Mouse (Mus musculus) layer of hippocampus, postnatal 36 days (tissue): ENCODE measurements around the gene St6galnac3. TPM values are rescaled to one million over a fixed set of nuclear protein-coding genes. Genes with fewer than 3 reads are reported as not detected.

Experiments
- DNase-seq, 2 experiments: peaks; one replicate each; pipeline ENCODE4 v3.0.0; 2022
- total RNA-seq, 2 experiments: library from RNA; stranded (reverse); gene quantifications; 2 replicates each; pipeline ENCODE4 v1.2.3; 2021

St6galnac3 gene
- total RNA-seq, 2 experiments from 2014 or later = 25.2 to 28.9 TPM

DNA sequence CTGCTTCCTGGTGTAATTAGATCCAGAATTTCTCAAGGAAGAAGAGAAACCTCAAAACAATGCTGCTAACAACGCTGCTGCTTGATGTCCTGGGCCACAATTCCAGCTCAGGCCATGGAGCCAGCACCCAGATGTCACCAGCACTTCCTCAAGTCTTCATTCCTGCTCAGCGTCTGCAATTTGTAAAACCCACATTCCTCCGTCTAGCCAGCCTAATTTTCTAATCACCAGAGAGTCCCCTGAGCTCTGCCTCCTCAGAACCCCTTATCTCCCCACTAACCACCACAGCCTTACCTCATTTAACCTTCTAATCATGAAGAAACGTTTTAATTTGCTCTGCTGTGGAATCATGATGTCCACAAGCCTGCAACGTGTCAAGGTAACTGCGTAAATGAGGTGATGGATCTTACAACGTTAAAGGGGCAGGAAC, 213.8 kb downstream of the St6galnac3 start:
- no peak for DNase-seq

DNA sequence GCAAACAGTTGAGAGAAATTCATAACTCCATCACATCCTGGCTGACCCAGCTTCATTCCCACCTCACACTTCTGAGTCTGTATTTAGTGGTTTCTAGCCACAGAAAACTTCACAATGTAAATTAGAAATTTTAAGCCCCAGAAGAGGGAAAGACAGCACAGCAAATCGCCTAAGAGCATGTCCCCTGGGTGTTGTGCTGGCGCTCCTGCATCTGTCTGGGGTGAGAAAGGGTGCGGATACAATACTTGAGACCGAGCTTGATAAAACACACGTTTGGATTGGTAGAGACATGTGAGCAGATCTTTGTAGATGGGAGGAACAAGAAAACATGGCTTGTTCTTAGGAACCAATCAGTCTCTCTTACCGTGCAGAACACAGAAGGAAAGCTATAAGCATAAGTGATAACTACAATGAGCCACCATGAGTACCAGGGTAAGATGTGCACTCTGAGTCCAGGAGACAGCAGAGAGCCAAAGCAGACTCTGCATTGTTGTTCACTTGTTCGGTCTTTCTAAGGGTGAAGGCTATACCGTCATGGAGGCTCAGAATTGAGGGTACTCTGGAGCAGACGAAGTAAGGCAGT, 214.8 kb downstream of the St6galnac3 start:
- no peak for DNase-seq

GRCm38 (mm10) chr3:153509643-153510042, 215.3 kb downstream of the St6galnac3 start:
- no peak for DNase-seq

DNA sequence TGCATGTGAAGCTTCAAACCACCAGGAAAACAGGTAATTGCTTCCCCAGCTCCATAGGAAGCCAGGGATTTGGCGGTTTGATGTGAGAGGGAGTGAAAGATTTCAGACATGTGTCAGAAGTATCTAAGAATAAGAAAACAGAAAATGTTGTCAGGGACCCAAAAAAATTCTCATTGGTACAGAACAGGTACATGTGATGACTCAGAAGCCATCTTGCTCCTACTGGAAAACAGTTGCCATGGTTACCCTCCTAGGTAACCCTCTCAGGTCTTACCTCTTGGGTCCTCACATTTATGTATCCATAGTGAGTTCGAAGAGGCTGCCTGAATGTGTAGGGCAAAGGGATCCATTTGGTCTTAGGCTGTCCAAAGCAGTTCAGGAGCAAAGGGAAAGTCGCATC, 215.9 kb downstream of the St6galnac3 start:
- no peak for DNase-seq

DNA sequence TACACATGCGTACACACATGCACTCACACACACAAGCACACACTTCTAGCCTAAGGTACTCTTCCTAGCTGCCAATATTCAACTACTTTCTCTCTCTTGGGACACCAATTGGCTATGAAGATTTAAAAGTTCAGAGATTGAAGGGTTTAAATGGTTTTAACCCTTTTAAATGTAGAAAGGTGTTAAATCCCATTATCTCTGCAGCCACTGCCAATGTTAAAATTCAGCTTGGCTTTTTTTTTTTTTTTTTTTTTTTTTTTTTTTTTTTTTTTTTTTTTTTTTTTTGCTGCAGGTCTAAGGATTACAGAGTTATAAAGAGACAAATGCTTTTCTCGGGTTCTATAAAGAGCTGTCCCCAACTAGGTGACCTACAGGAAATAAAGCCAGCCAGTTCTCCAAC, 216.4 kb downstream of the St6galnac3 start:
- DNase-seq = no peak

DNA sequence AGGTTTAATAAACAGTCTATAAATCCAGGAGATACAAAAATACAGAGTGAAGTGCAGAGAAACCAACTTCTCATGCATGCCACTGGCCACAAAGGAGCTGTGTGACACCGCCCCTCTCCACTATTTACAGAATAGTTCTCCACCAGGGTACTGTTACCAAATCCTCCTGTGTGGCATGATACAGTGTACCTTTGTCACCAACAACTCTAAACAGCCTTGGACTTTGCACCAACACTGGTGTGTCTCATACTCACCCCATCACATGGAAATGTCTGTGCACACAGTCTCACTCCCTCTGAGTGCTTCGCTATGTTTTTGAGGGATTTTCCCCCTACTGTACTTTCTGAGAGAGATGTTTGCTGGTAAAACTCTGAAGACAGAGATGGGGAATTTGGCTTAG, 217.4 kb downstream of the St6galnac3 start:
- DNase-seq = no peak

- DNase-seq = no peak
These were observed 222.5 kb downstream of the St6galnac3 start for GRCm38 (mm10) chr3:153502488-153502887.

DNA sequence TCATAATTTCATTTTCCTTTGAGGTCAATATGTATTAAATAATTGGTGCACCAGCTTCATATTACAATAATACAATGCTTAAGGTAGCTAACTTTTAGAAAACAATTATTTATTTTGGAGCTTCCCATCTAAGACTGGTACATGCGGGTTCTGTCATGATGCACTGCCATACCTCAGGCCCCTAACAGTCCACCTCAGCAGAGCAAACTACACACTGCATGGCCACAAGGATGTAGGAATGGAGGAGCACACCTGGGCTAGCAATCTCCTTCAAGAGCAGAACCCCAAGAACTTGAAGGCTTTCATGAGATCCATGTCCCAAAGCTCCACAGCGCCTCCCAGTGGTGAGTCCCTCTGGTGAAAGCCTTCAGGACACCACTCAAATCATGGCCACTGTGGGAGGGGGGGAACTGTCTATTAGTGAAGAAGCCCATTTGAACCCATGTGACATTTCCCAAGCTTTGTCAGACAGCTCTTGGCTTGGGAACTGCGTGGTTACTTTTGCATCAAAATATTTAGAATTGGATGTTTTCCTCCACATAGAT, 223.6 kb downstream of the St6galnac3 start:
- peak; percentile 60 to 71 for DNase-seq

GRCm38 (mm10) chr3:153492986-153493385, 232.0 kb downstream of the St6galnac3 start:
- DNase-seq = peak; percentile 23 to 32

DNA sequence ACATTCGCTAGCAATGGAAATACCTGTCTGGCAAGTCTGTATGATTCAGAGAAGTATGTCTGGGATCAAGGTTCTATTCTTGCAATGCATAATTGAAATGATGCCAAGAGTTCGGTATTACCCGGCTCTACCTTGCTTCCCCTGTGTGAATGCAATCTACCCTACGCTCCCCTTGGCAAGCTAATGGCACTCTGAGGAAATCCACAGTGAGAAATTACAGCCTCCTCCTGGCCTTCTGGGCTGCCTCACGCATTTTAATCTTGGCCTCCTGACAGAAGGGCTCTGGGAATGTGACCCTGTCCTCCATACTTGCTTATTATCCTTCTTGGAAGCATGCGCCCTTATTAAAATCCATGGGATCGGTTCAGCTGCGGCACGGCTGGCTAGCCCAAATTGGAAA, 235.3 kb downstream of the St6galnac3 start:
- DNase-seq = no peak

- DNase-seq = no peak
These were observed 236.0 kb downstream of the St6galnac3 start for GRCm38 (mm10) chr3:153488931-153489330.

DNA sequence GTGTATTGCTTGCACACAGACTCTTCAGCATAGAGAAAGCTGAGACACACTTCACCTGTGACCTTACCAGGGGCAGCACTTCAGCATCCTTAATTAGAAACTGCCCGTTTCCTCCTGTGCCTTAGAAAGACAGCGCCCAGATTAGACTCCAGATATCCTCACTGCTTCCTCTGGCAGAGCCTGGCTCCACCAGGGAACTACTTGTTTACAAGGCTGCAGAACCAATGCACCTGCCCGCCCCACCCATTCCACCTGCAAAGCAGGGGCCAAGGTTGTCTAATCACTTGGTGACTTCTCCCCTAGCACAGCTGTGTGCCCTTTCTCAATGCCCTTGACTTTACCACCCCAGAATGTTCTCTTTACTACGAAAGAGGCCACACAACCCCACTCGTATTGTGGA, 239.8 kb downstream of the St6galnac3 start:
- DNase-seq = no peak

- DNase-seq = peak; percentile 54 to 58
These were observed 240.3 kb downstream of the St6galnac3 start for GRCm38 (mm10) chr3:153484701-153485100.

- DNase-seq = no peak
These were observed 241.3 kb downstream of the St6galnac3 start for GRCm38 (mm10) chr3:153483691-153484090.

DNA sequence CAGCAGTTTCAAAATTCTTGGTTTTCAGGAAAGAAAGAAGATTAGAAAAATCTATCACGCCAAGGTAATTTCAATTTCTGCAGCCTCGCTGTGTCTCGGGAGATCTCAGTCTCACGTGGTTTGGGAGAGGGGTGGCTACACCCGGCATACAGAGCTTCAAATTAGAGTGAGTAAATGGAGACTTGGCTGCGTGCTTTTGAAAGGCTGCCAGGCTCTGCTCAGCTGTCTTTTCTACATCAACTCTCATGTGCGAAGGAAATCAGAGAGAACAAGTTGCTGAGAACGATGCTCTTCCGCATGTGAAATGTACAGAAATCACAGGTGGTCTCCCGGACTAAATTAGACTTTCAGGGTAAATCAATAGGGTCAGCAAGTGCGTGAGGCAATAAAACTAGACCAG, 242.9 kb downstream of the St6galnac3 start:
- DNase-seq = peak; percentile 62 to 70

GRCm38 (mm10) chr3:153481012-153481411, 244.0 kb downstream of the St6galnac3 start:
- DNase-seq = no peak

GRCm38 (mm10) chr3:153480636-153481006, 244.4 kb downstream of the St6galnac3 start:
- DNase-seq = no peak

DNA sequence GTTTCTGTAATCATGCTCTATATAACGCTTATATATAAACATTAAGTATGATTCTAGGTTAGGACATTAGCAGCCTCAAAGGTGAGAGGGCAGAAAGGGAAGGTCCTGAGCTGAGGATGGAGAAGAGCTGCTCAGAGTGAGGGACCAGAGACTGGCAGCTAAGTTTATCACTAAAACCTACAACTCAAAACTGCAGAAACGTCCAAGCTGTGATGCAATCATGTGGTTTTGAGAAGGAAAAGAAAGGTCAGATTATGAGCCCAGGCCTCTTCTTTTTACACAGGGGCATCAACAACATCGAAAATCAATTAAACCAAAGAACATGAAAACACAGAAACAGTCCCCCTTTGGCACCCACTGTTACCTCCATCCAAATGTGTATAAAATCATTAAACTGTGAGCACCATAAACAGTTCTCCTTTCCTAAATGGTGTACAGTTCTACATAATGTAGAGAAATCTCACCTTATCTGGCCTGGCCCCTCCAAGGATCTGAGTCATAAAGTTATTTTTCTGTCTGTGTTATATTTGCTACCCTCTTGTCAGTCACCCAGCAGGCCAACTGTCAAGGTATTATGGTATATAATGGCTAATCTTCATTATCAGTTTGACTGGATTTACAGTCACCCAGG, 244.9 kb downstream of the St6galnac3 start:
- no peak for DNase-seq

DNA sequence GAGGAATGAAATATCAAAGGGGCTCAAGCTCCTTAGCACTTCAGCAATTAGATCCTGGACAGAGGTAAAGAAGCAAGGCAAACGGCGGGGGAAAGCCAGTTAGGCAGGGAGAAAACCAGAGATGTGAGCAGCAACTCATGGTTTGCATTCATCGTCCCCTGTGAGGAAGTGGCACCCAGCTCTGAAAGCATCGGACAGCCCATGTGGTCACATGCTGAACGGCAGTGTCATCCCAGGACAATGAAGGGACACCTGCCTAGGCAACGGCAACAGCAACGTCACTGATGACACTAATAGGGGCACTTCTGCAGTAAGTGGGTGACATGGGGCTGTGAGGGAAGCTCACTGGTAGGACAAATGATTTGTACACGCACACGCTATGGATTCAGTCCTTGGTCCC, 249.1 kb downstream of the St6galnac3 start:
- no peak for DNase-seq

- DNase-seq = no peak
These were observed 249.5 kb downstream of the St6galnac3 start for GRCm38 (mm10) chr3:153475461-153475860.

- DNase-seq = no peak
These were observed 252.1 kb downstream of the St6galnac3 start for GRCm38 (mm10) chr3:153472583-153473471.

GRCm38 (mm10) chr3:153463849-153464248, 261.1 kb downstream of the St6galnac3 start:
- no peak for DNase-seq

DNA sequence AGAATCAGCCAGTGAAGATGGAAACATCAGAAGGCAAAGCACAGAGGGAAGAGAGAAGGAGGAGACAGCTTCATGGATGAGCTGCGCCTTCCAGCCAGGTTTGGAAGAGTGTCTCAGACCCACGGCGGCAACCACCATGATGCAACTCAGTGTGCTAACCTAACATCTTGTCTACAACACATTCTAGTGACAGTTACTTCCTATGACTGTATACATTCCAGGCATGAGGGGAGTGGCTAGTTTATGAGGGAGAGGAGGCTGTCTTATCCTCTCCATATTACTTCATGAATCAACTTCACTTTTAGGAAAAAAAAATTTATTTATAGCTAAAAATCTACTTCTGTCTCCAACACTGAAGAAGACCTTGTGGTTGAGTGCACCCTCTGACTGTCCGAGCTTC, 264.8 kb downstream of the St6galnac3 start:
- no peak for DNase-seq
